In genomic region chrX:105124903-105125302, GRCm38 (mm10) we compare ENCODE assay signal across 12 mouse cellular contexts. TPM values are rescaled to one million over a fixed set of nuclear protein-coding genes. Genes with fewer than 3 reads are reported as not detected.
A peak's percentile ranks its signal among the peaks of the same experiment; 100 is the strongest.
DNase-seq lines count a peak whose midpoint lies in the region; ATAC-seq and TF ChIP-seq lines count a peak whose summit lies in the region.
"Had no signal": no experiment of that assay in that cellular context is flagged by ENCODE, and none has a peak within 500 bp of the region (broad histone marks: within the 10 kb centered on the region; RNA-seq: fewer than 3 reads in every experiment).

No protein-coding gene starts in this region.

- no peak for ATAC-seq in intestine, embryonic 14.5 days (replicated peaks; ENCODE audit: low FRiP score, low TSS enrichment, low read depth)
- ATAC-seq in intestine, embryonic 16.5 days: no peak
- ATAC-seq in midbrain, postnatal 0 days (ENCODE audit: low FRiP score): no peak
- no peak for ATAC-seq in midbrain, embryonic 13.5 days
- ATAC-seq in stomach, postnatal 0 days (ENCODE audit: low FRiP score, low TSS enrichment): no peak
- ATAC-seq: forebrain, embryonic 13.5 days had no signal

- H3K27ac ChIP-seq in intestine, embryonic 14.5 days (ENCODE audit: low read depth): no peak overlapping the region
- H3K27ac ChIP-seq in intestine, embryonic 16.5 days (ENCODE audit: low read length): no peak overlapping the region
- no peak overlapping the region for H3K27ac ChIP-seq in midbrain, postnatal 0 days (ENCODE audit: low read depth, low read length)
- H3K27ac ChIP-seq in midbrain, embryonic 13.5 days: no peak overlapping the region
- no peak overlapping the region for H3K27ac ChIP-seq in stomach, postnatal 0 days (replicated peaks)
- H3K27ac ChIP-seq: forebrain, embryonic 13.5 days had no signal

- H3K27me3 ChIP-seq in intestine, embryonic 14.5 days (replicated peaks; ENCODE audit: control insufficient read depth, insufficient read depth, low read length): no peaks in the 10 kb centered on the region
- H3K27me3 ChIP-seq in intestine, embryonic 16.5 days (replicated peaks; ENCODE audit: control insufficient read depth, insufficient read depth, low read length): peaks cover 20% of the 10 kb centered on the region
- H3K27me3 ChIP-seq in midbrain, postnatal 0 days (ENCODE audit: insufficient read depth, low read length): peaks cover 17% of the 10 kb centered on the region; the same call in 1 of the 2 replicates
- H3K27me3 ChIP-seq in midbrain, embryonic 13.5 days: peaks cover 59% of the 10 kb centered on the region
- no peaks in the 10 kb centered on the region for H3K27me3 ChIP-seq in stomach, postnatal 0 days (ENCODE audit: control insufficient read depth, insufficient read depth, low read length)

- no peak overlapping the region for H3K4me3 ChIP-seq in intestine, embryonic 14.5 days (ENCODE audit: low read depth, low read length)
- H3K4me3 ChIP-seq in intestine, embryonic 16.5 days (ENCODE audit: low read length): no peak overlapping the region
- H3K4me3 ChIP-seq in midbrain, postnatal 0 days (ENCODE audit: low read depth, low read length): no peak overlapping the region
- H3K4me3 ChIP-seq in midbrain, embryonic 13.5 days (replicated peaks): no peak overlapping the region
- no peak overlapping the region for H3K4me3 ChIP-seq in stomach, postnatal 0 days (ENCODE audit: low read depth, low read length)
- H3K4me3 ChIP-seq: forebrain, embryonic 13.5 days; heart, embryonic 12.5 days had no signal

- 38% methylated on average over 2 of the region's 3 CpGs for WGBS in intestine, embryonic 14.5 days
- 29% methylated on average over 3 of the region's 3 CpGs for WGBS in intestine, embryonic 16.5 days
- WGBS in midbrain, postnatal 0 days: 9% methylated on average over 2 of the region's 3 CpGs
- WGBS in midbrain, embryonic 13.5 days: 38% methylated on average over 3 of the region's 3 CpGs
- WGBS in stomach, postnatal 0 days: 17% methylated on average over 2 of the region's 3 CpGs

- no peaks in the 10 kb centered on the region for H3K4me1 ChIP-seq in intestine, embryonic 14.5 days (replicated peaks; ENCODE audit: control insufficient read depth, insufficient read depth, low read length)
- no peaks in the 10 kb centered on the region for H3K4me1 ChIP-seq in intestine, embryonic 16.5 days (ENCODE audit: control insufficient read depth, insufficient read depth, low read length)
- H3K4me1 ChIP-seq in midbrain, postnatal 0 days (ENCODE audit: insufficient read depth, low read length): 0 out of 2 replicates have a peak, but pooled peaks cover 3% of the 10 kb centered on the region
- peaks cover 15% of the 10 kb centered on the region for H3K4me1 ChIP-seq in midbrain, embryonic 13.5 days (replicated peaks)
- no peaks in the 10 kb centered on the region for H3K4me1 ChIP-seq in stomach, postnatal 0 days (replicated peaks; ENCODE audit: control insufficient read depth, insufficient read depth)
- H3K4me1 ChIP-seq: heart, embryonic 12.5 days had no signal

- no peaks in the 10 kb centered on the region for H3K9me3 ChIP-seq in intestine, embryonic 14.5 days (ENCODE audit: control insufficient read depth, low read length)
- no peaks in the 10 kb centered on the region for H3K9me3 ChIP-seq in intestine, embryonic 16.5 days (ENCODE audit: control insufficient read depth, low read length)
- H3K9me3 ChIP-seq in midbrain, postnatal 0 days (ENCODE audit: low read length): no peaks in the 10 kb centered on the region
- H3K9me3 ChIP-seq in midbrain, embryonic 13.5 days: no peaks in the 10 kb centered on the region
- H3K9me3 ChIP-seq in stomach, postnatal 0 days (ENCODE audit: control insufficient read depth, low read length): no peaks in the 10 kb centered on the region
- H3K9me3 ChIP-seq: forebrain, embryonic 13.5 days; heart, embryonic 12.5 days had no signal

- peak; percentile 60 for TF ChIP-seq CTCF in midbrain, postnatal 0 days (IDR thresholded peaks at IDR 0.05)
- TF ChIP-seq CTCF in stomach, postnatal 0 days (IDR thresholded peaks at IDR 0.05; ENCODE audit: low read depth): peak; percentile 56

- no peak overlapping the region for H3K4me2 ChIP-seq in intestine, embryonic 14.5 days (ENCODE audit: low read length)
- H3K4me2 ChIP-seq in intestine, embryonic 16.5 days (ENCODE audit: low read depth, low read length): no peak overlapping the region
- H3K4me2 ChIP-seq in midbrain, postnatal 0 days (ENCODE audit: low read depth, low read length, poor library complexity, severe bottlenecking): no peak overlapping the region
- no peak overlapping the region for H3K4me2 ChIP-seq in midbrain, embryonic 13.5 days (replicated peaks)
- H3K4me2 ChIP-seq in stomach, postnatal 0 days (replicated peaks; ENCODE audit: low read depth): no peak overlapping the region
- H3K4me2 ChIP-seq: forebrain, embryonic 13.5 days; heart, embryonic 12.5 days had no signal

- H3K9ac ChIP-seq in intestine, embryonic 14.5 days (ENCODE audit: low read length): no peak overlapping the region
- no peak overlapping the region for H3K9ac ChIP-seq in intestine, embryonic 16.5 days (ENCODE audit: low read depth, low read length)
- no peak overlapping the region for H3K9ac ChIP-seq in midbrain, postnatal 0 days (replicated peaks; ENCODE audit: low read length, poor library complexity, severe bottlenecking)
- no peak overlapping the region for H3K9ac ChIP-seq in midbrain, embryonic 13.5 days (replicated peaks)
- no peak overlapping the region for H3K9ac ChIP-seq in stomach, postnatal 0 days (ENCODE audit: low read length)
- H3K9ac ChIP-seq: forebrain, embryonic 13.5 days; heart, embryonic 12.5 days had no signal

- DNase-seq in intestine, embryonic 14.5 days (ENCODE audit: low spot score): peak; percentile 53
- peak; percentile 45 for DNase-seq in midbrain, postnatal 0 days (ENCODE audit: low spot score)
- DNase-seq in embryo, embryonic 11 days: peak; percentile 33
- no peak for DNase-seq in stomach, postnatal 0 days (ENCODE audit: low spot score)
- no peak for DNase-seq in neural tube, embryonic 10.5 days (ENCODE audit: extremely low spot score, low spot score)
- DNase-seq: cerebellum, adult 18-20 months; lung, postnatal 4 days; thymus, adult 2 months had no signal

- TF ChIP-seq EP300 in stomach, postnatal 0 days (optimal IDR thresholded peaks at IDR 0.05): no peak

- H3K36me3 ChIP-seq in intestine, embryonic 14.5 days (ENCODE audit: control insufficient read depth, insufficient read depth, low read length): no peaks in the 10 kb centered on the region
- H3K36me3 ChIP-seq in intestine, embryonic 16.5 days (ENCODE audit: control insufficient read depth, insufficient read depth, low read length): no peaks in the 10 kb centered on the region
- no peaks in the 10 kb centered on the region for H3K36me3 ChIP-seq in midbrain, postnatal 0 days (ENCODE audit: insufficient read depth, low read length)
- peaks cover 8% of the 10 kb centered on the region; the same call in 1 of the 2 replicates for H3K36me3 ChIP-seq in midbrain, embryonic 13.5 days
- no peaks in the 10 kb centered on the region for H3K36me3 ChIP-seq in stomach, postnatal 0 days (ENCODE audit: control insufficient read depth, insufficient read depth, low read length)
- H3K36me3 ChIP-seq: heart, embryonic 12.5 days had no signal

RNA-seq across cellular contexts. Expression of gene Magee1, which starts 4.7 kb away (rescaled TPM):
- 11.7 and 13.3 TPM in 2 replicates for polyA plus RNA-seq in intestine, embryonic 14.5 days (2014; fragmentation: Nextera tagmentation; extraction: Ambion mirVana)
- 13.4 and 14.0 TPM in 2 replicates for polyA plus RNA-seq in intestine, embryonic 16.5 days (2015; fragmentation: Nextera tagmentation; extraction: Ambion mirVana)
- 259 and 280 TPM in 2 replicates for total RNA-seq in midbrain, postnatal 0 days (2014; rRNA removed)
- polyA plus RNA-seq in midbrain, postnatal 0 days (2015; fragmentation: Nextera tagmentation; extraction: Ambion mirVana): 276 and 294 TPM in 2 replicates
- 160 and 163 TPM in 2 replicates for polyA plus RNA-seq in midbrain, embryonic 13.5 days (2015; fragmentation: Nextera tagmentation; extraction: Ambion mirVana)
- polyA plus RNA-seq in stomach, postnatal 0 days (2015; fragmentation: Nextera tagmentation; extraction: Ambion mirVana): 9.5 and 10.3 TPM in 2 replicates

RNA-seq across cellular contexts. Expression of gene Pbdc1, which starts 45.3 kb away (rescaled TPM):
- 50.3 and 71.0 TPM in 2 replicates for polyA plus RNA-seq in intestine, embryonic 14.5 days (2014; fragmentation: Nextera tagmentation; extraction: Ambion mirVana)
- polyA plus RNA-seq in intestine, embryonic 16.5 days (2015; fragmentation: Nextera tagmentation; extraction: Ambion mirVana): 53.8 and 57.9 TPM in 2 replicates
- total RNA-seq in midbrain, postnatal 0 days (2014; rRNA removed): 12.3 and 24.6 TPM in 2 replicates
- 26.9 and 30.4 TPM in 2 replicates for polyA plus RNA-seq in midbrain, postnatal 0 days (2015; fragmentation: Nextera tagmentation; extraction: Ambion mirVana)
- polyA plus RNA-seq in midbrain, embryonic 13.5 days (2015; fragmentation: Nextera tagmentation; extraction: Ambion mirVana): 41.7 and 44.2 TPM in 2 replicates
- 35.8 and 40.3 TPM in 2 replicates for polyA plus RNA-seq in stomach, postnatal 0 days (2015; fragmentation: Nextera tagmentation; extraction: Ambion mirVana)

Comparison
In these comparisons a context has a peak if more than half of its experiments do, and no peak if none do; other contexts are left out.
1. DNase-seq: peak in intestine, embryonic 14.5 days (single experiment), midbrain, postnatal 0 days (single experiment) and embryo, embryonic 11 days (single experiment); none in stomach, postnatal 0 days (single experiment) and neural tube, embryonic 10.5 days (single experiment).
2. RNA of gene Magee1, which starts 4.7 kb away (polyA plus RNA-seq): 276 to 294 TPM in midbrain, postnatal 0 days and 160 to 163 TPM in midbrain, embryonic 13.5 days; 13.4 to 14.0 TPM in intestine, embryonic 16.5 days, 11.7 to 13.3 TPM in intestine, embryonic 14.5 days and 9.5 to 10.3 TPM in stomach, postnatal 0 days; every median in the first group is over 10 times any median in the second.